8 mouse cellular contexts compared by ENCODE assay signal in the genomic region with DNA sequence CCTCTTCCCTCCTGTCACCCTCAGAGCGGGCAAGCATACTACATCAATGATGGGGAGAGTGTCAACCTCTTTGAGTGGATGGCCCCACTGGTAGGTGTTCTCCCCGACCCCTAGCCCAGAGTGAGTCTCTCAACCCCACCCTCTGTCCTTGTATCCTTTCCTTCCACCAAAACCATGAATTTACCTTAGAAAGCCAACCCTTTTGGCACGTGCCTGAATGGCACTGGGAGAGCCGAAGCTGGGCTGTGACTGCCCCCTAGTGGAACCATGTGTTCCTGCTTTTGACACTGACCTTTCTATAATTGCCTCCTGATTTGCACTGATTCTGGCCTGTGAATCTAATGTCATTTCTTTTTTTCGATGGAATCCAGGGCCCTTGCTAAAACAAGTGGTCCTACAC. TPM values are rescaled to one million over a fixed set of nuclear protein-coding genes. Genes with fewer than 3 reads are reported as not detected.
A peak's percentile ranks its signal among the peaks of the same experiment; 100 is the strongest.
DNase-seq lines count a peak whose midpoint lies in the region; ATAC-seq and TF ChIP-seq lines count a peak whose summit lies in the region.
"Had no signal": no experiment of that assay in that cellular context is flagged by ENCODE, and none has a peak within 500 bp of the region (broad histone marks: within the 10 kb centered on the region; RNA-seq: fewer than 3 reads in every experiment).

No protein-coding gene starts in this region.

- H3K27me3 ChIP-seq in ES-Bruce4 (ENCODE audit: control insufficient read depth, insufficient read depth, low read length, poor library complexity, severe bottlenecking), result no peaks in the 10 kb centered on the region

- H3K4me3 ChIP-seq in ES-Bruce4 (ENCODE audit: low read depth, low read length), result no peak overlapping the region
- no peak overlapping the region for H3K4me3 ChIP-seq in layer of hippocampus, adult 2 months

- peak; percentile 86 for ATAC-seq in activated CD4-positive, CD25-positive, alpha-beta regulatory T cell, adult 4 months

- intact Hi-C loops in heart, postnatal 36 days (cut with DNase I), result loop anchor here (1.0 to 10.0 kb wide), 5 partner anchors 70 to 718 kb away; partner anchors contain the start of genes Pdzd9 and Tmem159

- H3K27ac ChIP-seq in ES-Bruce4 (ENCODE audit: insufficient read depth, low read length), result no peak overlapping the region
- no peak overlapping the region for H3K27ac ChIP-seq in layer of hippocampus, adult 2 months

- DNase-seq in embryo, embryonic 11 days, result peak; percentile 80
- peak; percentile 71 to 72 for DNase-seq in heart, postnatal 36 days
- peak in 1 of 2 experiments; percentile 73 for DNase-seq in layer of hippocampus, adult 2 months (ENCODE audit: low spot score in 2 of 2)
- peak; percentile 59 for DNase-seq in lung, postnatal 25 days (ENCODE audit: low spot score)
- DNase-seq in ovary, postnatal 14 days (ENCODE audit: low spot score), result peak; percentile 60

- no peaks in the 10 kb centered on the region for H3K4me1 ChIP-seq in ES-Bruce4 (ENCODE audit: control insufficient read depth, insufficient read depth, low read length)

- no peak for TF ChIP-seq POLR2A in ES-Bruce4 (IDR thresholded peaks at IDR 0.05; ENCODE audit: insufficient read depth, low read length)

- H3K36me3 ChIP-seq in ES-Bruce4 (ENCODE audit: control insufficient read depth, insufficient read depth, low read length, poor library complexity, severe bottlenecking), result no peaks in the 10 kb centered on the region

- TF ChIP-seq EP300 in ES-Bruce4 (IDR thresholded peaks at IDR 0.05; ENCODE audit: insufficient read depth, low read depth, low read length), result no peak

- peak; percentile 85 for TF ChIP-seq CTCF in ES-Bruce4 (IDR thresholded peaks at IDR 0.05; ENCODE audit: low read depth, low read length)
- peak; percentile 94 for TF ChIP-seq CTCF in layer of hippocampus, adult 2 months (conservative IDR thresholded peaks at IDR 0.05)

- H3K9me3 ChIP-seq in ES-Bruce4 (replicated peaks; ENCODE audit: control insufficient read depth, insufficient read depth, low read length, poor library complexity, severe bottlenecking), result no peaks in the 10 kb centered on the region

- no peak overlapping the region for H3K9ac ChIP-seq in ES-Bruce4 (ENCODE audit: low read depth, poor library complexity, severe bottlenecking)

RNA-seq across cellular contexts. Expression of gene Gm5737, which starts 11.1 kb away (rescaled TPM):
- not detected in 2 replicates for polyA plus RNA-seq in ES-Bruce4 (2011; ENCODE audit: insufficient read depth, insufficient read length, low read depth, missing spikeins)
- not detected for polyA plus RNA-seq in activated CD4-positive, CD25-positive, alpha-beta regulatory T cell, adult 4 months (2017; shearing (Covaris generic))
- under 1 TPM in 1 of 2 experiments, not detected in 1; 0.27 TPM for total RNA-seq in heart, postnatal 36 days (2021)
- under 1 TPM in 1 of 2 experiments, not detected in 1; 0.37 TPM for total RNA-seq in layer of hippocampus, adult 2 months (2021)
- polyA plus RNA-seq: heart, embryonic 16.5 days had no signal

RNA-seq across cellular contexts. Expression of gene Eef2k, which starts 19.4 kb away (rescaled TPM):
- polyA plus RNA-seq in ES-Bruce4 (2011; ENCODE audit: insufficient read depth, insufficient read length, low read depth, missing spikeins), result 9.3 and 11.3 TPM in 2 replicates
- polyA plus RNA-seq in activated CD4-positive, CD25-positive, alpha-beta regulatory T cell, adult 4 months (2017; shearing (Covaris generic)), result 1 to 10 TPM; 2.0 to 4.1 TPM
- total RNA-seq in heart, postnatal 36 days (2021), result 10 to 100 TPM; 34.3 TPM
- 10 to 100 TPM; 32.5 to 32.8 TPM for total RNA-seq in layer of hippocampus, adult 2 months (2021)
